Mouse (Mus musculus) limb, embryonic 14.5 days (tissue): ENCODE data around the gene Cd40lg. TPM values are rescaled to one million over a fixed set of nuclear protein-coding genes. Genes with fewer than 3 reads are reported as not detected.

ENCODE experiments used
- ATAC-seq: fragments of 200-750 bp; cut with Nextera tagmentation; 2 replicates; pipeline ENCODE4 v1.8.0; 2017; ENCODE audit warnings: low read depth, moderate number of reproducible peaks, moderate TSS enrichment; ENCODE audit not compliant: low FRiP score
- DNase-seq: peaks from one replicate; pipeline ENCODE4 v3.0.0-alpha.2; 2015; ENCODE audit warnings: low spot score
- H3K27ac ChIP-seq: fragments of 300-500 bp; sonication (generic); replicated peaks from 2 replicates; pipeline ENCODE4 v1.5.1; 2014; ENCODE audit warnings: low read depth, mild to moderate bottlenecking, low read length, moderate library complexity, mixed read lengths
- H3K27me3 ChIP-seq: fragments of 300-500 bp; sonication (generic); 2 replicates; pipeline ENCODE4 v1.6.1; 2014; ENCODE audit warnings: low read length, mixed read lengths; ENCODE audit not compliant: control insufficient read depth, insufficient read depth
- H3K36me3 ChIP-seq: fragments of 300-500 bp; sonication (generic); 2 replicates; pipeline ENCODE4 v1.6.1; 2014; ENCODE audit warnings: mild to moderate bottlenecking, low read length, moderate library complexity, mixed read lengths; ENCODE audit not compliant: control insufficient read depth, insufficient read depth
- H3K4me1 ChIP-seq: fragments of 300-500 bp; sonication (generic); 2 replicates; pipeline ENCODE4 v1.6.1; 2014; ENCODE audit warnings: antibody characterized with exemption, low read length, mixed read lengths; ENCODE audit not compliant: control insufficient read depth, insufficient read depth
- H3K4me2 ChIP-seq: fragments of 300-500 bp; sonication (generic); replicated peaks from 2 replicates; pipeline ENCODE4 v1.6.1; 2014; ENCODE audit warnings: low read depth, mild to moderate bottlenecking, low read length, moderate library complexity; ENCODE audit not compliant: severe bottlenecking
- H3K4me3 ChIP-seq: fragments of 300-500 bp; sonication (generic); replicated peaks from 2 replicates; pipeline ENCODE4 v1.5.1; 2014; ENCODE audit warnings: low read length
- H3K9ac ChIP-seq: fragments of 300-500 bp; sonication (generic); 2 replicates; pipeline ENCODE4 v1.6.1; 2014; ENCODE audit warnings: mild to moderate bottlenecking, low read depth, low read length, moderate library complexity; ENCODE audit not compliant: severe bottlenecking
- H3K9me3 ChIP-seq: fragments of 300-500 bp; sonication (generic); 2 replicates; pipeline ENCODE4 v1.6.1; 2016; ENCODE audit warnings: low read length; ENCODE audit not compliant: control insufficient read depth
- POLR2A ChIP-seq: fragments of 200-500 bp; IDR thresholded peaks from 2 replicates; pipeline ENCODE4 v1.8.0; 2012; ENCODE audit warnings: inconsistent platforms, mild to moderate bottlenecking, moderate library complexity, borderline replicate concordance; ENCODE audit not compliant: insufficient read depth, insufficient read length; ENCODE audit errors: extremely low read depth
- WGBS: fragments of 180-500 bp; shearing (Covaris S2); extraction: QIAGEN DNeasy Blood & Tissue Kit; methylation state at CpG from one replicate; pipeline ENCODE4 v1.1.7; 2014; 5-methylcytosine and 5-hydroxymethylcytosine counted together
- polyA plus RNA-seq, 2 experiments: library from polyadenylated mRNA; depleted of rRNA in 1 of 2; stranded (reverse) in 1 of 2; unstranded in 1 of 2; fragments of >200 nt; fragmentation: Nextera tagmentation in 1 of 2; extraction: Ambion mirVana in 1 of 2; gene quantifications; 2 replicates each; pipeline versions ENCODE4 v1.2.1 to v1.2.3; 2012 to 2014

Gene Cd40lg
- polyA plus RNA-seq, 2 experiments, result not detected

DNA sequence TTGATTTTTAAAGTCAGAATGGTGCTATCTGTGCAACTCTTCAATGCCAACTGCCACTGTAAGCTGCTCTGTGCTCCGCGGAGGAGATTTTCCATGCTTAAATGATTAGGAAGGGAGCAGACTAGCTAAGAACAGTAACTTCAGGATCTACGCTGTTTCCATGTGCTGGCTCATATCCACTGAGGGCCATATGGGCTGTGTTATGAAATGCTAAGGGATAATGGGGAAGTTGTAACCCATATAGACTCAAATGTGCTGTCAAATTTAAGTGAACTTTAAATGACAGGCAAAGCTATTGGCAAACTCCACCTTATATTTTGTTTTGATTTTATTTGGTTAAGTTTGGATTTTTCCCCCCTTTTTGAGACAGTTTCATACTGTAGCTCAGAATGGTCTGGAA is 919 bp downstream of the Cd40lg start:
- no peak overlapping the region for H3K4me3 ChIP-seq
- H3K9ac ChIP-seq, result no peak overlapping the region
- DNase-seq (no peak), ATAC-seq (no peak)
- no peak overlapping the region for H3K4me2 ChIP-seq
- no peak for TF ChIP-seq POLR2A
- 79% methylated on average over 3 of the region's 3 CpGs for WGBS
- H3K4me1 ChIP-seq, result no peaks in the 10 kb centered on the region
- H3K9me3 ChIP-seq, result no peaks in the 10 kb centered on the region
- no peaks in the 10 kb centered on the region for H3K27me3 ChIP-seq
- no peaks in the 10 kb centered on the region for H3K36me3 ChIP-seq
- no peak overlapping the region for H3K27ac ChIP-seq

DNA sequence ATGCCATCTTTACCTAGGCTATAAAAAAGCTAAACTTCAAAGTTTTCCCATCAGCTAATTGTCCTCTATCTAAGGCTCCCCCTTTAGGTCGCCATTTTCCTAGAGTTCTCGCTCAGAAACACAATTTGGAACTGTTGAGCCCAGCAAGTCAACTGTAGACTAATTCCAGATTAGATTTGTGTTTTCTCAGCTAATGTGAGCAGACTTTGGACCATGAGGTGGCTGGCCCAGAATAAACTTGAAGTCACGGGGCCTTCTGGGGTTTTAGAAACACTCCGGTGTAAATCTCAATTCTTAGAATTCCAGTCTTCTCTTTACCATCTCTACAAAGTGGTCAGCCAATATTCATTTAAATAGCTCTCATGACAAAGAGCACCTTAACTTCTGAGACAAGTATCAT is 3.6 kb downstream of the Cd40lg start:
- H3K9ac ChIP-seq, result no peak overlapping the region
- H3K9me3 ChIP-seq, result no peaks in the 10 kb centered on the region
- no peak overlapping the region for H3K4me2 ChIP-seq
- no peak overlapping the region for H3K4me3 ChIP-seq
- ATAC-seq (no peak), DNase-seq (no peak)
- 93% methylated on average over 4 of the region's 4 CpGs for WGBS
- H3K36me3 ChIP-seq, result no peaks in the 10 kb centered on the region
- TF ChIP-seq POLR2A, result no peak
- H3K4me1 ChIP-seq, result no peaks in the 10 kb centered on the region
- no peaks in the 10 kb centered on the region for H3K27me3 ChIP-seq
- H3K27ac ChIP-seq, result no peak overlapping the region

DNA sequence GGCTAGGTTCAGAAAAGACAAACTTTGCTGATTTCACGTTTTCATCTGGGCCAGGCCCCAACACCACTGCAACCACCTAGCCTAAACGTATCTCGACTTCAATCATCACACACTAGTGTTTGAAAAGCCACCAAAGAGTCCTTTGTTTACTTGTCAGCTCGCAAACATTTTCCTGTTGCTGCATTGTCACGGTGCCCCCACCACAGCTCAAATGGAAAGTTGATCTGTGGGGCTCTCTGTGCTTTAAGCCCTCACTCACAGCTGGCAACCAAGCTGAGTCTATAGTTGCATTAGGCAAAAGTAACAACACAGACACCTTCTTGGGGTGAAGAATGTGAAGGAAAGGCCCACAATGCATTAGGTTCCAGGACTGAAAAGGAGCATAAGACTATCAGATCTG is 4.3 kb downstream of the Cd40lg start:
- WGBS, result 72% methylated on average over 5 of the region's 5 CpGs
- Histone ChIP-seq H3K36me3 (no peaks in the 10 kb centered on the region), H3K4me1 (no peaks in the 10 kb centered on the region), H3K4me3 (no peak overlapping the region), H3K9me3 (no peaks in the 10 kb centered on the region), H3K4me2 (no peak overlapping the region), H3K9ac (no peak overlapping the region), H3K27ac (no peak overlapping the region), H3K27me3 (no peaks in the 10 kb centered on the region)
- ATAC-seq (no peak), DNase-seq (no peak)
- TF ChIP-seq POLR2A, result no peak

DNA sequence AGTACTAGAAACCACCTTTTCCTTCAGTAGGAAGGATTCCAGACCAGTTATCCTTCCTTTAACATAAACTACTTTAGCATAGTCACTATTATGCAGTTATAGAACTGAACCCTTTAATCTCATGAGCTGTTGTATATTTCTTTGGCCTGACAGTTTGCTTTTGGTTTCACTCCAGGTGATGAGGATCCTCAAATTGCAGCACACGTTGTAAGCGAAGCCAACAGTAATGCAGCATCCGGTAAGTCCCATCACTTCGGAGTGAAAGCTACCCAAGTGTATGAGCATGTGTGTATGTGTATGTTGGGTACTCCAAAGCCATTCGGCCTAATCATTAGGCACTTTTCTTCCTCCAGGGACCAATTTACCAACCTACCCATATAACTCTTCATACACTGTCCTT is 7.6 kb downstream of the Cd40lg start:
- Histone ChIP-seq H3K9me3 (no peaks in the 10 kb centered on the region), H3K4me1 (no peaks in the 10 kb centered on the region), H3K9ac (no peak overlapping the region), H3K27me3 (no peaks in the 10 kb centered on the region), H3K4me3 (no peak overlapping the region), H3K27ac (no peak overlapping the region), H3K36me3 (no peaks in the 10 kb centered on the region), H3K4me2 (no peak overlapping the region)
- ATAC-seq (no peak), DNase-seq (no peak)
- TF ChIP-seq POLR2A, result no peak
- WGBS, result 90% methylated on average over 5 of the region's 5 CpGs

DNA sequence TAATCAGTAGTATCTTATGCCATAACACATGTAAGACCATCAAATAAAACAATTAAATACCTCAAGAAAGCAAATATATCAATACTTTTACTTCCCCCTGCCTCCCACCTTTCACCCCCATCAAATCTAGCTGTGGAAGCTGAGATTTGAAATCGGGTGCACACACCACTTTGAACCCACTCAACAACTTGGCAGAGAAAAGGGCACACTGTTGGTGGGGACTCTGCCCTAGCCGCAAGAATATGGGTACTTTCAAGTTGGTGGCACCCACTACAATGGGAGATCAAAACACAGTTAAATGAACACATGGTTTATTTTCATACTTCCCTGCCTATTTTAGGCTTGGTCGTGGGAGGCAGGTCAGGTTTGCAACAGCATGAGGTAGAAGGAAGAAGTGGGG is 9.9 kb downstream of the Cd40lg start:
- Histone ChIP-seq H3K4me3 (no peak overlapping the region), H3K9ac (no peak overlapping the region), H3K27me3 (no peaks in the 10 kb centered on the region), H3K27ac (no peak overlapping the region), H3K4me1 (no peaks in the 10 kb centered on the region), H3K4me2 (no peak overlapping the region), H3K36me3 (no peaks in the 10 kb centered on the region), H3K9me3 (no peaks in the 10 kb centered on the region)
- WGBS, result 88% methylated on average over 3 of the region's 3 CpGs
- no peak for ATAC-seq
- TF ChIP-seq POLR2A, result no peak
- DNase-seq, result no peak

DNA sequence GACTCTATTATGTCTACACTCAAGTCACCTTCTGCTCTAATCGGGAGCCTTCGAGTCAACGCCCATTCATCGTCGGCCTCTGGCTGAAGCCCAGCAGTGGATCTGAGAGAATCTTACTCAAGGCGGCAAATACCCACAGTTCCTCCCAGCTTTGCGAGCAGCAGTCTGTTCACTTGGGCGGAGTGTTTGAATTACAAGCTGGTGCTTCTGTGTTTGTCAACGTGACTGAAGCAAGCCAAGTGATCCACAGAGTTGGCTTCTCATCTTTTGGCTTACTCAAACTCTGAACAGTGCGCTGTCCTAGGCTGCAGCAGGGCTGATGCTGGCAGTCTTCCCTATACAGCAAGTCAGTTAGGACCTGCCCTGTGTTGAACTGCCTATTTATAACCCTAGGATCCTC is 11.4 kb downstream of the Cd40lg start:
- 72% methylated on average over 10 of the region's 10 CpGs for WGBS
- H3K36me3 ChIP-seq, result no peaks in the 10 kb centered on the region
- TF ChIP-seq POLR2A, result no peak
- ATAC-seq, result no peak
- H3K27ac ChIP-seq, result no peak overlapping the region
- H3K4me2 ChIP-seq, result no peak overlapping the region
- no peak overlapping the region for H3K4me3 ChIP-seq
- H3K9me3 ChIP-seq, result no peaks in the 10 kb centered on the region
- H3K27me3 ChIP-seq, result no peaks in the 10 kb centered on the region
- DNase-seq, result no peak
- no peak overlapping the region for H3K9ac ChIP-seq
- H3K4me1 ChIP-seq, result no peaks in the 10 kb centered on the region
